Mouse (Mus musculus) bone marrow, adult 2 months (tissue): ENCODE data around the gene Gcnt4. TPM values are rescaled to one million over a fixed set of nuclear protein-coding genes. Genes with fewer than 3 reads are reported as not detected.
"Not testable (repeated sequence)": the region's sequence is repeated elsewhere in the genome, so short reads cannot be mapped to it uniquely, and the experiment has no call there.

Experiments
- H3K27ac ChIP-seq: fragments of 200-500 bp; 2 replicates; pipeline ENCODE4 v1.5.1; 2012; ENCODE audit warnings: low read depth, mild to moderate bottlenecking, control low read depth, inconsistent platforms, low read length; ENCODE audit not compliant: control insufficient read depth, poor library complexity, insufficient read depth
- H3K4me1 ChIP-seq: fragments of 200-500 bp; 2 replicates; pipeline ENCODE4 v1.6.1; 2011; ENCODE audit warnings: low read length; ENCODE audit not compliant: control insufficient read depth, insufficient read depth
- H3K4me3 ChIP-seq: fragments of 200-500 bp; replicated peaks from 2 replicates; pipeline ENCODE3; 2011; ENCODE audit warnings: mild to moderate bottlenecking, low read depth, low read length, control low read depth; ENCODE audit not compliant: control insufficient read depth
- CTCF ChIP-seq: fragments of 200-500 bp; IDR thresholded peaks from 2 replicates; pipeline ENCODE4 v1.5.1; 2011; ENCODE audit warnings: low read length, control low read depth; ENCODE audit not compliant: control insufficient read depth, insufficient read depth
- POLR2A ChIP-seq: fragments of 200-500 bp; IDR thresholded peaks from 2 replicates; pipeline ENCODE4 v1.6.1; 2011; ENCODE audit warnings: low read depth, mild to moderate bottlenecking, control low read depth, low read length, borderline replicate concordance; ENCODE audit not compliant: control insufficient read depth
- WGBS: fragments of 180-500 bp; shearing (Covaris S2); methylation state at CpG from one replicate; pipeline ENCODE4 v1.1.7; 2018; 5-methylcytosine and 5-hydroxymethylcytosine counted together
- polyA plus RNA-seq: library from polyadenylated mRNA; stranded (reverse); fragments of >200 nt; gene quantifications from 2 replicates; pipeline ENCODE4 v1.2.4, GENCODE M21; 2011; ENCODE audit warnings: low replicate concordance; ENCODE audit not compliant: missing spikeins, insufficient read depth, insufficient read length

Gene Gcnt4
- 0.30 TPM in 1 of 2 replicates, not detected in the other for polyA plus RNA-seq

- peak within 1 kb of the TSS; percentile 48 for H3K4me3 ChIP-seq
- 10% methylated on average over 56 of the region's 56 CpGs for WGBS
- TF ChIP-seq POLR2A: no peak
- no peak for TF ChIP-seq CTCF
- H3K27ac ChIP-seq: no peak within 1 kb of the TSS; the same call in 1 of the 2 replicates
- H3K4me1 ChIP-seq: no peaks in the 10 kb centered on the region
These were observed at the start of gene Gcnt4 for GRCm38 (mm10) chr13:96923999-96924961. Gene Gcnt4 (plus strand): TSS chr13:96924689.

- H3K4me3 ChIP-seq: no peak overlapping the region
- TF ChIP-seq POLR2A (no peak), CTCF (no peak)
- WGBS: 82% methylated on average over 12 of the region's 12 CpGs
- H3K27ac ChIP-seq: no peak overlapping the region
- no peaks in the 10 kb centered on the region for H3K4me1 ChIP-seq
These were observed 46.0 kb upstream of the Gcnt4 start for GRCm38 (mm10) chr13:96878220-96879057.

GRCm38 (mm10) chr13:96884534-96884933 is 40.0 kb upstream of the Gcnt4 start:
- 85% methylated on average over 1 of the region's 1 CpGs for WGBS
- no peak for TF ChIP-seq CTCF
- TF ChIP-seq POLR2A: no peak
- H3K4me1 ChIP-seq: no peaks in the 10 kb centered on the region
- no peak overlapping the region for H3K4me3 ChIP-seq
- no peak overlapping the region for H3K27ac ChIP-seq

- WGBS: 70% methylated on average over 2 of the region's 2 CpGs
- TF ChIP-seq CTCF (no peak), POLR2A (no peak)
- H3K4me1 ChIP-seq: no peaks in the 10 kb centered on the region
- no peak overlapping the region for H3K4me3 ChIP-seq
- H3K27ac ChIP-seq: no peak overlapping the region
These were observed 34.5 kb upstream of the Gcnt4 start for GRCm38 (mm10) chr13:96889985-96890384.

- Histone ChIP-seq H3K4me1 (no peaks in the 10 kb centered on the region), H3K27ac (no peak overlapping the region), H3K4me3 (no peak overlapping the region)
- TF ChIP-seq CTCF (no peak), POLR2A (no peak)
- 84% methylated on average over 2 of the region's 2 CpGs for WGBS
These were observed 29.3 kb upstream of the Gcnt4 start for GRCm38 (mm10) chr13:96895144-96895543.

GRCm38 (mm10) chr13:96906717-96907116 is 17.8 kb upstream of the Gcnt4 start:
- WGBS: 56% methylated on average over 3 of the region's 3 CpGs
- TF ChIP-seq CTCF (no peak), POLR2A (no peak)
- Histone ChIP-seq H3K4me1 (no peaks in the 10 kb centered on the region), H3K4me3 (no peak overlapping the region), H3K27ac (no peak overlapping the region)

GRCm38 (mm10) chr13:96911202-96911601 is 13.3 kb upstream of the Gcnt4 start:
- 36% methylated on average over 3 of the region's 3 CpGs for WGBS
- no peak for TF ChIP-seq CTCF
- TF ChIP-seq POLR2A: no peak
- H3K27ac ChIP-seq: no peak overlapping the region
- no peak overlapping the region for H3K4me3 ChIP-seq
- no peaks in the 10 kb centered on the region; the same call in none of the 2 replicates for H3K4me1 ChIP-seq

GRCm38 (mm10) chr13:96923134-96923533 is 1.4 kb upstream of the Gcnt4 start:
- not testable (repeated sequence) for H3K27ac ChIP-seq, H3K4me3 ChIP-seq, H3K4me1 ChIP-seq
- WGBS: 89% methylated on average over 4 of the region's 4 CpGs
